Mouse (Mus musculus): Measurements from ENCODE around the gene Mcm7. TPM values are rescaled to one million over a fixed set of nuclear protein-coding genes. Genes with fewer than 3 reads are reported as not detected.
"Not testable (repeated sequence)": the region's sequence is repeated elsewhere in the genome, so short reads cannot be mapped to it uniquely, and the experiment has no call there.

Mcm7 gene
- polyA plus RNA-seq (2017; shearing (Covaris generic)), result 10 to 100 TPM; 47.6 to 94.8 (median 56.4) TPM

GRCm38 (mm10) chr5:138171695-138172491, at the start of gene Mcm7, which contains the start of gene Ap4m1:
Gene Mcm7, minus strand, starts transcription at chr5:138172422.
Gene Ap4m1, plus strand, starts transcription at chr5:138172002.
- peak; percentile 93 for ATAC-seq

- no peak for ATAC-seq
Observed at GRCm38 (mm10) chr5:138219864-138220263, 47.6 kb upstream of the Mcm7 start.

GRCm38 (mm10) chr5:138216632-138217031, 44.4 kb upstream of the Mcm7 start:
- not testable (repeated sequence) for ATAC-seq

GRCm38 (mm10) chr5:138207873-138208272, 35.7 kb upstream of the Mcm7 start:
- no peak for ATAC-seq

GRCm38 (mm10) chr5:138207253-138207652, 35.0 kb upstream of the Mcm7 start:
- ATAC-seq, result no peak

GRCm38 (mm10) chr5:138202086-138202485, 29.9 kb upstream of the Mcm7 start:
- no peak for ATAC-seq

GRCm38 (mm10) chr5:138199576-138199975, 27.4 kb upstream of the Mcm7 start:
- no peak for ATAC-seq

- ATAC-seq, result no peak
Observed at GRCm38 (mm10) chr5:138195463-138195862, 23.2 kb upstream of the Mcm7 start.

- ATAC-seq, result peak; percentile 39
Observed at GRCm38 (mm10) chr5:138194755-138195345, 22.6 kb upstream of the Mcm7 start.

- peak; percentile 66 for ATAC-seq
Observed at GRCm38 (mm10) chr5:138193771-138194727, 21.8 kb upstream of the Mcm7 start, which contains the start of gene Mblac1. Gene Mblac1, plus strand, starts transcription at chr5:138194314.

GRCm38 (mm10) chr5:138187661-138188306, 15.6 kb upstream of the Mcm7 start:
- peak; percentile 89 for ATAC-seq

GRCm38 (mm10) chr5:138186950-138187638, 14.9 kb upstream of the Mcm7 start, which contains the start of the genes Taf6 and Cnpy4:
Gene Taf6, minus strand, starts transcription at chr5:138187451.
Gene Cnpy4, plus strand, starts transcription at chr5:138187485.
- peak; percentile 81 for ATAC-seq

- no peak for ATAC-seq
Observed at GRCm38 (mm10) chr5:138173217-138173616, 995 bp upstream of the Mcm7 start.

GRCm38 (mm10) chr5:138170936-138171561, 1.2 kb downstream of the Mcm7 start:
- peak; percentile 65 for ATAC-seq

GRCm38 (mm10) chr5:138165594-138165993, 6.6 kb downstream of the Mcm7 start:
- no peak for ATAC-seq

- no peak for ATAC-seq
Observed at GRCm38 (mm10) chr5:138163610-138164009, 8.6 kb downstream of the Mcm7 start.

- ATAC-seq, result no peak
Observed at GRCm38 (mm10) chr5:138163046-138163445, 9.2 kb downstream of the Mcm7 start.

GRCm38 (mm10) chr5:138160842-138161665, 11.2 kb downstream of the Mcm7 start, which contains the start of gene Cops6:
Gene Cops6, plus strand, starts transcription at chr5:138161071.
- ATAC-seq, result peak; percentile 98

- no peak for ATAC-seq
Observed at GRCm38 (mm10) chr5:138160224-138160762, 11.9 kb downstream of the Mcm7 start.
